Mouse (Mus musculus) testis, adult 2 months (tissue): ENCODE measurements around the gene Fkbpl. TPM values are rescaled to one million over a fixed set of nuclear protein-coding genes. Genes with fewer than 3 reads are reported as not detected.

ENCODE experiments used
- H3K27ac ChIP-seq: fragments of 200-500 bp; 2 replicates; pipeline ENCODE4 v1.5.1; 2012; ENCODE audit warnings: low read depth, low read length; ENCODE audit not compliant: control insufficient read depth, insufficient read depth
- H3K27me3 ChIP-seq: fragments of 200-500 bp; 2 replicates; pipeline ENCODE4 v1.6.1; 2012; ENCODE audit warnings: mild to moderate bottlenecking, low read length, moderate library complexity; ENCODE audit not compliant: control insufficient read depth, insufficient read depth
- H3K36me3 ChIP-seq: fragments of 200-500 bp; 2 replicates; pipeline ENCODE4 v1.6.1; 2012; ENCODE audit warnings: mild to moderate bottlenecking, low read length; ENCODE audit not compliant: control insufficient read depth, insufficient read depth
- H3K4me1 ChIP-seq: fragments of 200-500 bp; 2 replicates; pipeline ENCODE4 v1.6.1; 2012; ENCODE audit warnings: low read length; ENCODE audit not compliant: control insufficient read depth, insufficient read depth
- H3K4me3 ChIP-seq: fragments of 200-500 bp; 2 replicates; pipeline ENCODE4 v1.5.1; 2012; ENCODE audit warnings: low read depth, mild to moderate bottlenecking, low read length, moderate library complexity, mixed read lengths; ENCODE audit not compliant: control insufficient read depth
- CTCF ChIP-seq: fragments of 200-500 bp; IDR thresholded peaks from 2 replicates; pipeline ENCODE4 v1.5.1; 2012; ENCODE audit warnings: low read depth, mild to moderate bottlenecking, inconsistent platforms, low read length, moderate library complexity; ENCODE audit not compliant: control insufficient read depth, insufficient read depth, insufficient replicate concordance
- POLR2A ChIP-seq: fragments of 200-500 bp; IDR thresholded peaks from 2 replicates; pipeline ENCODE4 v1.6.1; 2012; ENCODE audit warnings: low read depth, mild to moderate bottlenecking, inconsistent platforms, low read length, moderate library complexity; ENCODE audit not compliant: control insufficient read depth
- polyA plus RNA-seq: library from polyadenylated mRNA; depleted of rRNA; stranded (reverse); fragments of >200 nt; gene quantifications from 2 replicates; pipeline ENCODE4 v1.2.3, GENCODE M21; 2012

Gene Fkbpl
- polyA plus RNA-seq, 1 experiment = 156 TPM

DNA sequence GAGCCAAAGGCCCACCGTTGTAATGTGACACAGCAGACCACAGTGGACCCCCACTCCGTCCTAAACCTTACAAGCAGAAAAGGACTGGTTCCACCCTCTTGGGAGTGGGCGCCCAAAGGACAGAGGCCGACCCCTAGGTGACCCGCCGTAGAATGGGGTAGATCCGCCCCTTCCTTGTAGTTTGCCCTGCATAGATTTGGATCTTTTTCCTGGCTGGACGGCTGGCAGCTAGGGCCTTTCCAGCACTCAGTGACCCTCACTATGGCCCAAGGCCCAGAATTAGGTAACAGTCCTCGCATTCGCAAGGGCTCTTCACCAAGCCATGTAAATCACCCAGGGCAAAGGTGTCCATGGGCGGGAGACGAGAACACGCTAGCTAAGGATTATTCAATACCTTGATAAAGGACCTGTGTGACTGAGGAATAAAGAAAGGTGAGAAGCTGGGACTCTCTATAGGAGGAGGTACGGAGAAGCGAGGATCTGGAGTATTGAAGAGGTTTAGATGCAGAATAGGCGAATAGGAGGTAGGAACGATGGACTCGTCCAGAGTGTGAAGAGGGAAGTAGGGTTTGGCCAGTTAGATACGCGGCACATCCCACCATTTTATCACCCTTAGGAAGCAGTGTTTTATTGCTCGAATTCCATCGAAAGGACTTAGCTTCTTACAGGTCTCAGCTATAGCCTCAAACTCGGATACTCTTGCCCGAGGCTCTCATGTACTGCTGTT lies 39.9 kb upstream of the Fkbpl start:
- no peaks in the 10 kb centered on the region for H3K36me3 ChIP-seq
- H3K27me3 ChIP-seq = no peaks in the 10 kb centered on the region
- peak overlapping the region; percentile 97 for H3K27ac ChIP-seq
- peaks cover 10% of the 10 kb centered on the region for H3K4me1 ChIP-seq
- H3K4me3 ChIP-seq = peak overlapping the region; percentile 90
- TF ChIP-seq CTCF (no peak), POLR2A (no peak)

GRCm38 (mm10) chr17:34605609-34606008 lies 39.0 kb upstream of the Fkbpl start:
- Histone ChIP-seq H3K27me3 (no peaks in the 10 kb centered on the region), H3K36me3 (no peaks in the 10 kb centered on the region; the same call in 1 of the 2 replicates), H3K4me1 (peaks cover 10% of the 10 kb centered on the region), H3K27ac (peak overlapping the region; percentile 97), H3K4me3 (peak overlapping the region; percentile 90)
- TF ChIP-seq CTCF (no peak), POLR2A (peak; percentile 90)

DNA sequence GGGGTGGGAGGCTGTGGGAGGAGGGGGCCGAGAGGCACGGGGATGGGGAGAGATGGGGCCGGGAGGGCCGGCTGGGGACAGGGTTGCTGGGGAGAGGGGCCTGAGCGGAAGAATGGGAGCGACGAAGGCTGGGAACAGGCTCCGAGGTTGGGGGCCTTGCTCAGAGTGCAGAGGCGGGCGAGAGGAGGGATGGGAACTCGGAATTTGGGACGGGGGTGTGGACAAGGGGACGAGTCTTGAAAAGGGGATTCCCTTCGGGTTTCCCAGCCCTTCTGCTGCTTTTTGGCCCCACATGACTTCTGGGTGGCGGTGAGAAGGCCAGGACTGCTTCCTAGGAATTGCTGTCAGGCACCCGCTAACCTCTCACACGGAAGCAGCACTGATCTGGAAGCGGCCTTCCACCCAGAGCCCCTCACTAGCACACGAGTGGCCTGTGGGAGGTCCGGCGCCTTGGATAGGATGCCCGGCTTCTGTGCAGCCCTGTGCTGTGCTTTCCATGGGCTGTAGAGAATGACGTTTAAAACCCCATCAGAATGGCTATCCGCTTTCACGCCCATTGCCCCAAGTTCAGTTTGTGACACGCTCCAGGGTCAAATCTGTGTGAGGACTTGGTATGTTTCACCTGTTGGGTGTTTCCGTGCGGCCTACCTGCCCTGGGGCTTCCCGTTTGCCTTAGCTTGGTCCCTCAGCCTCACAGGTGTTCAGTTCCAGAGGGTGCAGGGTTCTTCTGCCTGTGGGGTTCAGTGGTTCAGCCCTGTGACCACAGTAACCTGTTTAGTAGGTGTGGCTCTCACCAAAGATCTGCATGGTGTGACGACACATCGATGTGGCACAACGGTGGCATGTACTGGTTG lies 38.2 kb upstream of the Fkbpl start:
- Histone ChIP-seq H3K4me3 (peak overlapping the region; percentile 90), H3K27me3 (no peaks in the 10 kb centered on the region), H3K4me1 (peaks cover 10% of the 10 kb centered on the region), H3K27ac (peak overlapping the region; percentile 45), H3K36me3 (no peaks in the 10 kb centered on the region; the same call in 1 of the 2 replicates)
- TF ChIP-seq CTCF (no peak), POLR2A (no peak)

- Histone ChIP-seq H3K4me3 (no peak overlapping the region; the same call in 1 of the 2 replicates), H3K27me3 (no peaks in the 10 kb centered on the region), H3K27ac (no peak overlapping the region), H3K4me1 (peaks cover 10% of the 10 kb centered on the region), H3K36me3 (no peaks in the 10 kb centered on the region; the same call in 1 of the 2 replicates)
- TF ChIP-seq CTCF (no peak), POLR2A (no peak)
These were observed 36.6 kb upstream of the Fkbpl start for GRCm38 (mm10) chr17:34607997-34608396.

GRCm38 (mm10) chr17:34611050-34611449 lies 33.5 kb upstream of the Fkbpl start:
- Histone ChIP-seq H3K27ac (no peak overlapping the region), H3K4me3 (no peak overlapping the region), H3K36me3 (no peaks in the 10 kb centered on the region; the same call in 1 of the 2 replicates), H3K27me3 (no peaks in the 10 kb centered on the region), H3K4me1 (peaks cover 6% of the 10 kb centered on the region)
- TF ChIP-seq CTCF (no peak), POLR2A (no peak)

DNA sequence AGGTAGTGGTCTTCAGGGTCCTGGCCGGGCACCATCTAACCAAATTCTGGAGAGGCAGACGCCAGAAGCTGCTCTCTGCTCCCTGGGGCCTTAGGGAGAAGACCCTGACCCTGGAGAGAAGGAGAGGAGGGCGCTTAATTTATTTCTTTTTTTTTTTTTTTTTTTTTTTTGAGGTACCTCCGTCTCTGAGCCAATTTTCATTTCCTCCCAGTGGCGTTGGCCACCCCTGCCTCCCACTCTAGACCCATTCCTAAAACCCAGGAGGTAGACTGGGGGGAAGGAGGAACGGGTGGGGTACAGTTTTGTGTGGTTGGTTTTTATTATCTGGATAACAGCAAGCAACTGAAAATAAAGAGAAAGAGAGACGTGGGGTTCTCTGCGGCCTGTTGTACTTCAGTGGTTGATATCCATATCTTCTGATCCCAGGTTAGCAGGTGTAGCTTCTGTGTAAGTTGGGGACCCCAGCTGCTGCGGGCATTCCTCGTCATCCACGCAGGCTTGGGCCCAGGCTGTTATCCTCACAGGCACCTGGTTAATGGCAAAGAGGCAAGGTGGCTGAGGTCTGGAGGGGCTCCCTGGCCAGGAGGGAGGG lies 31.4 kb upstream of the Fkbpl start:
- H3K4me1 ChIP-seq = no peaks in the 10 kb centered on the region
- H3K36me3 ChIP-seq = no peaks in the 10 kb centered on the region; the same call in 1 of the 2 replicates
- TF ChIP-seq POLR2A (no peak), CTCF (no peak)
- no peaks in the 10 kb centered on the region for H3K27me3 ChIP-seq
- H3K4me3 ChIP-seq = no peak overlapping the region
- H3K27ac ChIP-seq = no peak overlapping the region

DNA sequence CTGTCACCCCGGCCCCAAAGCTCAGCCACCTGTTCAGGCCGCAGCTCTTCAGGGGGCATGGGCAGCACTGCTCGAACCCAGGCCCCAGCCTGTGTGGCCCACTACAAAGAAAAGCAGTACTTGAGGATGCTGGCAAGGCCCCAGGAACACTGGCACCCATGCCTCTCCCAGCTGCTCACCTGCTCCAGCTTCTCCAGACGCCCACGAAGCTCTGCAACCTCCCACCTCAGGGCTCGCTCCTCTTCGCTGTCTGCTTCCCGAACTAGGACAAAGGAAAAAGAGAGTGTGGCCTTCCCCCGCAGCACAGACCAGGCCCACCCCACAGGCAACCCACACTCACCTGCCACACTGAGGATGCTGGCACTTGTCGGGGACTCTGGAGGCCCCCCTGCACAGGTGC lies 30.7 kb upstream of the Fkbpl start:
- no peaks in the 10 kb centered on the region; the same call in 1 of the 2 replicates for H3K36me3 ChIP-seq
- H3K4me1 ChIP-seq = no peaks in the 10 kb centered on the region
- TF ChIP-seq CTCF = no peak
- no peak for TF ChIP-seq POLR2A
- no peaks in the 10 kb centered on the region for H3K27me3 ChIP-seq
- H3K27ac ChIP-seq = no peak overlapping the region
- H3K4me3 ChIP-seq = no peak overlapping the region
